Mouse (Mus musculus) thymus, adult 2 months (tissue): Measurements from ENCODE around the gene Hmx2. TPM values are rescaled to one million over a fixed set of nuclear protein-coding genes. Genes with fewer than 3 reads are reported as not detected.

ENCODE experiments used
- DNase-seq: peaks from one replicate; pipeline ENCODE4 v3.0.0; 2021
- H3K27ac ChIP-seq: fragments of 200-500 bp; 2 replicates; pipeline ENCODE4 v1.5.1; 2012; ENCODE audit warnings: low read length, control low read depth; ENCODE audit not compliant: control insufficient read depth, insufficient read depth
- H3K27me3 ChIP-seq: fragments of 200-500 bp; 2 replicates; pipeline ENCODE4 v1.6.1; 2012; ENCODE audit warnings: mild to moderate bottlenecking, low read length, moderate library complexity, mixed read lengths; ENCODE audit not compliant: control insufficient read depth, insufficient read depth
- H3K36me3 ChIP-seq: fragments of 200-500 bp; 2 replicates; pipeline ENCODE4 v1.6.1; 2012; ENCODE audit warnings: mild to moderate bottlenecking, low read length, moderate library complexity; ENCODE audit not compliant: control insufficient read depth, insufficient read depth
- H3K4me1 ChIP-seq: fragments of 200-500 bp; replicated peaks from 2 replicates; pipeline ENCODE4 v1.6.1; 2012; ENCODE audit warnings: low read length; ENCODE audit not compliant: control insufficient read depth, insufficient read depth
- H3K4me3 ChIP-seq: fragments of 200-500 bp; 2 replicates; pipeline ENCODE4 v1.5.1; 2012; ENCODE audit warnings: mild to moderate bottlenecking, low read length, control low read depth, moderate library complexity; ENCODE audit not compliant: control insufficient read depth, insufficient read depth
- CTCF ChIP-seq: fragments of 200-500 bp; IDR thresholded peaks from 2 replicates; pipeline ENCODE4 v1.5.1; 2012; ENCODE audit warnings: mild to moderate bottlenecking, control low read depth, low read length, moderate library complexity, borderline replicate concordance; ENCODE audit not compliant: control insufficient read depth, poor library complexity, insufficient read depth; ENCODE audit errors: extremely low read depth
- POLR2A ChIP-seq: fragments of 200-500 bp; IDR thresholded peaks from 2 replicates; pipeline ENCODE4 v1.6.1; 2012; ENCODE audit warnings: mild to moderate bottlenecking, low read length, control low read depth, moderate library complexity; ENCODE audit not compliant: control insufficient read depth, poor library complexity, insufficient read depth; ENCODE audit errors: extremely low read depth
- WGBS: fragments of 180-500 bp; shearing (Covaris S2); methylation state at CpG from one replicate; pipeline ENCODE4 v1.1.7; 2018; 5-methylcytosine and 5-hydroxymethylcytosine counted together
- polyA plus RNA-seq: library from polyadenylated mRNA; depleted of rRNA; stranded (reverse); fragments of >200 nt; gene quantifications from 2 replicates; pipeline ENCODE4 v1.2.3, GENCODE M21; 2012

Gene Hmx2
- polyA plus RNA-seq, 1 experiment, result 0.42 TPM

- TF ChIP-seq POLR2A (no peak), CTCF (no peak)
- Histone ChIP-seq H3K4me1 (no peaks in the 10 kb centered on the region), H3K27me3 (peaks cover 33% of the 10 kb centered on the region), H3K27ac (no peak overlapping the region), H3K36me3 (no peaks in the 10 kb centered on the region), H3K4me3 (no peak overlapping the region)
- no peak for DNase-seq
- WGBS, result 3% methylated on average over 75 of the region's 75 CpGs
These were observed 4.7 kb upstream of the Hmx2 start for GRCm38 (mm10) chr7:131543623-131544481.

DNA sequence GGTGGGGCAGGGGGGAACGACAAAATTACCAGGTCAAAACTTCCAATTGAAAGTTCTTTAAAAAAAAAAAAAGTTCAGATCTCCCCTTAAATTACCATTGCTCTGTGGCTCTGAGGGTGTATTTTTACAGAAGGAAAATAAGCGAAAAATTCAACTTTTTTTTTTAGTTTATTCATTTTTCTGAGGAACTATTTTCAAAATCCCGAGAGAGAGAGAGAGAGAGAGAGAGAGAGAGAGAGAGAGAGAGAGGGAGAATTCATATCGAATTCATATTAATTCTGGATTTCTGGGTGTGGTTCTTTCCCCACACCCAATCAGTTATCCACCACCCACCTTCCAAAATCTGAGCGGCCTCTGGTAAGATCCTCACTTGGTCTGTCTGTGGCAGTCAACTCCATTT lies 3.7 kb upstream of the Hmx2 start:
- no peak for DNase-seq
- Histone ChIP-seq H3K27ac (no peak overlapping the region), H3K36me3 (no peaks in the 10 kb centered on the region), H3K4me3 (no peak overlapping the region), H3K4me1 (no peaks in the 10 kb centered on the region), H3K27me3 (peaks cover 37% of the 10 kb centered on the region)
- no peak for TF ChIP-seq POLR2A
- no peak for TF ChIP-seq CTCF
- 5% methylated on average over 5 of the region's 5 CpGs for WGBS

- Histone ChIP-seq H3K36me3 (no peaks in the 10 kb centered on the region), H3K4me1 (no peaks in the 10 kb centered on the region), H3K27ac (no peak overlapping the region), H3K4me3 (no peak overlapping the region), H3K27me3 (peaks cover 38% of the 10 kb centered on the region)
- DNase-seq, result no peak
- TF ChIP-seq CTCF (no peak), POLR2A (no peak)
- WGBS, result 13% methylated on average over 13 of the region's 13 CpGs
These were observed 2.7 kb upstream of the Hmx2 start for GRCm38 (mm10) chr7:131545701-131546385.

DNA sequence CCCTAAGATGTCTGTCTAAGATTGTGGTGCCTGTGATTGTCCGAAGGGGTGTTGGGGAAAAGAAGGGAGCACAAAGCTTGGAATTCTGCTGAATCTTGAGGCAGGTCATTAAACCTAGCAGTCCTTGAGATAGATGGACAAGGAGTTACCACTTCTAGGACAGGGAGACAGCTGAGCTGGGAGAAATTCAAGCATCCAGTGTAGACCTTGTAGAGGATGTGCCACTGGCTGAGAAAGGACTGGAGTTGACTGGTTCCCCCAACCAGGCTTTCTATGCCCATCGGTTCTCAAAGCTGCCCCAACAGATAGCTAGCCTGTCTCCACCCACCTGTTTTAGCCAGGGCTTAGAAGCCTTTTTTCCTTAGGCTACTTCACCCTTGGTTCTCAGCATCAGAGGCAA lies 2.1 kb upstream of the Hmx2 start:
- H3K27ac ChIP-seq, result no peak overlapping the region
- H3K4me3 ChIP-seq, result no peak overlapping the region
- WGBS, result 13% methylated on average over 2 of the region's 2 CpGs
- H3K27me3 ChIP-seq, result peaks cover 39% of the 10 kb centered on the region
- H3K4me1 ChIP-seq, result no peaks in the 10 kb centered on the region
- H3K36me3 ChIP-seq, result no peaks in the 10 kb centered on the region
- no peak for DNase-seq
- TF ChIP-seq CTCF (no peak), POLR2A (no peak)

- H3K27me3 ChIP-seq, result peaks cover 39% of the 10 kb centered on the region; the same call in 1 of the 2 replicates
These were observed 1.1 kb upstream of the Hmx2 start for GRCm38 (mm10) chr7:131547481-131547880.

GRCm38 (mm10) chr7:131551471-131551870 lies 2.9 kb downstream of the Hmx2 start:
- TF ChIP-seq CTCF (no peak), POLR2A (no peak)
- Histone ChIP-seq H3K4me3 (no peak overlapping the region), H3K27ac (no peak overlapping the region), H3K27me3 (peaks cover 54% of the 10 kb centered on the region), H3K36me3 (no peaks in the 10 kb centered on the region), H3K4me1 (peaks cover 20% of the 10 kb centered on the region)
- WGBS, result 6% methylated on average over 4 of the region's 4 CpGs
- no peak for DNase-seq

More at GRCm38 (mm10) chr7:131547481-131547880, 1.1 kb upstream of the Hmx2 start:
- H3K36me3 ChIP-seq, result no peaks in the 10 kb centered on the region
- no peaks in the 10 kb centered on the region for H3K4me1 ChIP-seq
- no peak for DNase-seq
- 9% methylated on average over 5 of the region's 5 CpGs for WGBS
- H3K4me3 ChIP-seq, result no peak overlapping the region
- TF ChIP-seq POLR2A (no peak), CTCF (no peak)
- H3K27ac ChIP-seq, result no peak overlapping the region
